Mouse (Mus musculus): ENCODE results near the gene Grin2a. TPM values are rescaled to one million over a fixed set of nuclear protein-coding genes. Genes with fewer than 3 reads are reported as not detected.

Gene Grin2a
- polyA plus RNA-seq, 1 experiment from 2014 or later = 0.65 TPM

- no peak overlapping the region for H3K27ac ChIP-seq (ENCODE audit: low read length)
- H3K4me1 ChIP-seq (ENCODE audit: control insufficient read depth, insufficient read depth, low read length) = no peaks in the 10 kb centered on the region
- no peak for ATAC-seq (ENCODE audit: insufficient read depth, low FRiP score)
- H3K27me3 ChIP-seq (ENCODE audit: control insufficient read depth, insufficient read depth, low read length) = no peaks in the 10 kb centered on the region
- H3K9me3 ChIP-seq (replicated peaks; ENCODE audit: control insufficient read depth, low read length) = no peaks in the 10 kb centered on the region
- H3K36me3 ChIP-seq (ENCODE audit: control insufficient read depth, insufficient read depth, low read length) = no peaks in the 10 kb centered on the region
- H3K9ac ChIP-seq (ENCODE audit: low read length) = no peak overlapping the region
- no peak overlapping the region for H3K4me3 ChIP-seq (replicated peaks; ENCODE audit: low read length)
- no peak overlapping the region for H3K4me2 ChIP-seq (ENCODE audit: low read depth, low read length)
- WGBS = 85% methylated on average over 8 of the region's 8 CpGs
Observed at GRCm38 (mm10) chr16:9735365-9736080, 259.8 kb downstream of the Grin2a start.

GRCm38 (mm10) chr16:9727603-9728002 lies 267.8 kb downstream of the Grin2a start:
- no peak overlapping the region for H3K4me3 ChIP-seq (replicated peaks; ENCODE audit: low read length)
- H3K4me1 ChIP-seq (ENCODE audit: control insufficient read depth, insufficient read depth, low read length) = no peaks in the 10 kb centered on the region
- no peak for ATAC-seq (ENCODE audit: insufficient read depth, low FRiP score)
- H3K9me3 ChIP-seq (replicated peaks; ENCODE audit: control insufficient read depth, low read length) = no peaks in the 10 kb centered on the region
- no peak overlapping the region for H3K27ac ChIP-seq (ENCODE audit: low read length)
- WGBS = 88% methylated on average over 5 of the region's 5 CpGs
- H3K9ac ChIP-seq (ENCODE audit: low read length) = no peak overlapping the region
- no peaks in the 10 kb centered on the region for H3K27me3 ChIP-seq (ENCODE audit: control insufficient read depth, insufficient read depth, low read length)
- H3K4me2 ChIP-seq (ENCODE audit: low read depth, low read length) = no peak overlapping the region
- no peaks in the 10 kb centered on the region for H3K36me3 ChIP-seq (ENCODE audit: control insufficient read depth, insufficient read depth, low read length)

GRCm38 (mm10) chr16:9725578-9726113 lies 269.7 kb downstream of the Grin2a start:
- Histone ChIP-seq H3K27me3 (ENCODE audit: control insufficient read depth, insufficient read depth, low read length) (no peaks in the 10 kb centered on the region), H3K4me3 (replicated peaks; ENCODE audit: low read length) (no peak overlapping the region), H3K4me2 (ENCODE audit: low read depth, low read length) (no peak overlapping the region), H3K9me3 (replicated peaks; ENCODE audit: control insufficient read depth, low read length) (no peaks in the 10 kb centered on the region), H3K27ac (ENCODE audit: low read length) (no peak overlapping the region), H3K9ac (ENCODE audit: low read length) (no peak overlapping the region), H3K36me3 (ENCODE audit: control insufficient read depth, insufficient read depth, low read length) (no peaks in the 10 kb centered on the region), H3K4me1 (ENCODE audit: control insufficient read depth, insufficient read depth, low read length) (no peaks in the 10 kb centered on the region)
- ATAC-seq (ENCODE audit: insufficient read depth, low FRiP score) = no peak
- 70% methylated on average over 7 of the region's 7 CpGs for WGBS

- 71% methylated on average over 2 of the region's 2 CpGs for WGBS
- Histone ChIP-seq H3K4me2 (ENCODE audit: low read depth, low read length) (no peak overlapping the region), H3K9ac (ENCODE audit: low read length) (no peak overlapping the region), H3K4me3 (replicated peaks; ENCODE audit: low read length) (no peak overlapping the region), H3K36me3 (ENCODE audit: control insufficient read depth, insufficient read depth, low read length) (no peaks in the 10 kb centered on the region), H3K9me3 (replicated peaks; ENCODE audit: control insufficient read depth, low read length) (no peaks in the 10 kb centered on the region), H3K27me3 (ENCODE audit: control insufficient read depth, insufficient read depth, low read length) (no peaks in the 10 kb centered on the region), H3K4me1 (ENCODE audit: control insufficient read depth, insufficient read depth, low read length) (no peaks in the 10 kb centered on the region), H3K27ac (ENCODE audit: low read length) (no peak overlapping the region)
- no peak for ATAC-seq (ENCODE audit: insufficient read depth, low FRiP score)
Observed at GRCm38 (mm10) chr16:9711398-9711797, 284.0 kb downstream of the Grin2a start.

GRCm38 (mm10) chr16:9709921-9710320 lies 285.4 kb downstream of the Grin2a start:
- Histone ChIP-seq H3K9me3 (replicated peaks; ENCODE audit: control insufficient read depth, low read length) (no peaks in the 10 kb centered on the region), H3K4me1 (ENCODE audit: control insufficient read depth, insufficient read depth, low read length) (no peaks in the 10 kb centered on the region), H3K4me3 (replicated peaks; ENCODE audit: low read length) (no peak overlapping the region), H3K27ac (ENCODE audit: low read length) (no peak overlapping the region), H3K4me2 (ENCODE audit: low read depth, low read length) (no peak overlapping the region), H3K9ac (ENCODE audit: low read length) (no peak overlapping the region), H3K36me3 (ENCODE audit: control insufficient read depth, insufficient read depth, low read length) (no peaks in the 10 kb centered on the region), H3K27me3 (ENCODE audit: control insufficient read depth, insufficient read depth, low read length) (no peaks in the 10 kb centered on the region)
- ATAC-seq (ENCODE audit: insufficient read depth, low FRiP score) = no peak
- WGBS = 62% methylated on average over 2 of the region's 2 CpGs

- 60% methylated on average over 2 of the region's 2 CpGs for WGBS
- H3K9ac ChIP-seq (ENCODE audit: low read length) = no peak overlapping the region
- no peaks in the 10 kb centered on the region for H3K9me3 ChIP-seq (replicated peaks; ENCODE audit: control insufficient read depth, low read length)
- no peaks in the 10 kb centered on the region for H3K27me3 ChIP-seq (ENCODE audit: control insufficient read depth, insufficient read depth, low read length)
- no peak overlapping the region for H3K27ac ChIP-seq (ENCODE audit: low read length)
- H3K4me3 ChIP-seq (replicated peaks; ENCODE audit: low read length) = no peak overlapping the region
- no peaks in the 10 kb centered on the region for H3K4me1 ChIP-seq (ENCODE audit: control insufficient read depth, insufficient read depth, low read length)
- no peak for ATAC-seq (ENCODE audit: insufficient read depth, low FRiP score)
- no peak overlapping the region for H3K4me2 ChIP-seq (ENCODE audit: low read depth, low read length)
- no peaks in the 10 kb centered on the region for H3K36me3 ChIP-seq (ENCODE audit: control insufficient read depth, insufficient read depth, low read length)
Observed at GRCm38 (mm10) chr16:9697141-9697540, 298.2 kb downstream of the Grin2a start.

GRCm38 (mm10) chr16:9694081-9694480 lies 301.3 kb downstream of the Grin2a start:
- Histone ChIP-seq H3K27ac (ENCODE audit: low read length) (no peak overlapping the region), H3K9ac (ENCODE audit: low read length) (no peak overlapping the region), H3K4me1 (ENCODE audit: control insufficient read depth, insufficient read depth, low read length) (no peaks in the 10 kb centered on the region), H3K9me3 (replicated peaks; ENCODE audit: control insufficient read depth, low read length) (no peaks in the 10 kb centered on the region), H3K4me2 (ENCODE audit: low read depth, low read length) (no peak overlapping the region), H3K4me3 (replicated peaks; ENCODE audit: low read length) (no peak overlapping the region), H3K36me3 (ENCODE audit: control insufficient read depth, insufficient read depth, low read length) (no peaks in the 10 kb centered on the region), H3K27me3 (ENCODE audit: control insufficient read depth, insufficient read depth, low read length) (no peaks in the 10 kb centered on the region)
- 70% methylated on average over 4 of the region's 4 CpGs for WGBS
- ATAC-seq (ENCODE audit: insufficient read depth, low FRiP score) = no peak

GRCm38 (mm10) chr16:9688523-9689140 lies 306.7 kb downstream of the Grin2a start:
- Histone ChIP-seq H3K4me2 (ENCODE audit: low read depth, low read length) (no peak overlapping the region), H3K36me3 (ENCODE audit: control insufficient read depth, insufficient read depth, low read length) (no peaks in the 10 kb centered on the region), H3K9me3 (replicated peaks; ENCODE audit: control insufficient read depth, low read length) (no peaks in the 10 kb centered on the region), H3K4me1 (ENCODE audit: control insufficient read depth, insufficient read depth, low read length) (no peaks in the 10 kb centered on the region), H3K9ac (ENCODE audit: low read length) (no peak overlapping the region), H3K27me3 (ENCODE audit: control insufficient read depth, insufficient read depth, low read length) (no peaks in the 10 kb centered on the region), H3K27ac (ENCODE audit: low read length) (no peak overlapping the region), H3K4me3 (replicated peaks; ENCODE audit: low read length) (no peak overlapping the region)
- ATAC-seq (ENCODE audit: insufficient read depth, low FRiP score) = no peak
- 17% methylated on average over 1 of the region's 1 CpGs for WGBS

- Histone ChIP-seq H3K27me3 (ENCODE audit: control insufficient read depth, insufficient read depth, low read length) (no peaks in the 10 kb centered on the region), H3K4me3 (replicated peaks; ENCODE audit: low read length) (no peak overlapping the region), H3K4me2 (ENCODE audit: low read depth, low read length) (no peak overlapping the region), H3K27ac (ENCODE audit: low read length) (no peak overlapping the region), H3K9ac (ENCODE audit: low read length) (no peak overlapping the region), H3K9me3 (replicated peaks; ENCODE audit: control insufficient read depth, low read length) (no peaks in the 10 kb centered on the region), H3K36me3 (ENCODE audit: control insufficient read depth, insufficient read depth, low read length) (no peaks in the 10 kb centered on the region), H3K4me1 (ENCODE audit: control insufficient read depth, insufficient read depth, low read length) (no peaks in the 10 kb centered on the region)
- 63% methylated on average over 4 of the region's 4 CpGs for WGBS
- ATAC-seq (ENCODE audit: insufficient read depth, low FRiP score) = no peak
Observed at GRCm38 (mm10) chr16:9680572-9680971, 314.8 kb downstream of the Grin2a start.
